Mouse (Mus musculus): ENCODE measurements around the gene Cyyr1. TPM values are rescaled to one million over a fixed set of nuclear protein-coding genes. Genes with fewer than 3 reads are reported as not detected.

Cyyr1 gene
- polyA plus RNA-seq, 1 experiment from 2014 or later: 0.52 TPM

DNA sequence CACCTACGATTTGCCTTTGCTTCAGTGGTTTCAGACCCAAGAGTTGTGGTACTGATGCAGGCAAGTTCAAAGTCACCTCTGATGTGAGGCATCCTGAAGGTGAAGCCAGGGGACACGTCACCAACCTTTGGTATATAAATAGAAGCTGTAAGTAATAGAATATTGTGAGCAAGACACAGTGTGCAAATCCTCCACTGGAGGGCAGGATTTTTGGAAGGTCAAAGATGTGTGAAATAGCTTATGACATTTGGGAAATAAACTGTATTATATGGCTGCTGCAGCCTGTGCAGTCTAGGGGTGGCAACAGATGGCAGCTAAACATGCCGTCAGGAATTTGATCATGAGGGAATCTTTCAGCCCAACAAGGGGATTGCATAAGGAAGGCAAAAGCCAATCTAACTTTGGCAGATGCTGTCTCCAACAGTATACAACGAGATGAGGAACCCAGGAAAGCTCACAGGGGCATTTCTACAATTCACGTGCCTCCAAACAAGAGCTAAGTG, 65.0 kb downstream of the Cyyr1 start:
- Histone ChIP-seq H3K36me3 (ENCODE audit: control insufficient read depth, insufficient read depth) (no peaks in the 10 kb centered on the region), H3K27me3 (ENCODE audit: control insufficient read depth, insufficient read depth, low read depth, low read length) (no peaks in the 10 kb centered on the region), H3K27ac (ENCODE audit: low read length) (no peak overlapping the region), H3K9ac (ENCODE audit: low read depth, low read length) (no peak overlapping the region), H3K4me1 (ENCODE audit: control insufficient read depth, low read depth, low read length) (no peaks in the 10 kb centered on the region), H3K9me3 (replicated peaks; ENCODE audit: control insufficient read depth, low read length) (no peaks in the 10 kb centered on the region), H3K4me3 (ENCODE audit: low read depth, low read length) (no peak overlapping the region), H3K4me2 (ENCODE audit: low read depth, low read length) (no peak overlapping the region)
- ATAC-seq (ENCODE audit: low read depth): no peak
- 57% methylated on average over 5 of the region's 5 CpGs for WGBS (ENCODE audit: insufficient replicate concordance)

DNA sequence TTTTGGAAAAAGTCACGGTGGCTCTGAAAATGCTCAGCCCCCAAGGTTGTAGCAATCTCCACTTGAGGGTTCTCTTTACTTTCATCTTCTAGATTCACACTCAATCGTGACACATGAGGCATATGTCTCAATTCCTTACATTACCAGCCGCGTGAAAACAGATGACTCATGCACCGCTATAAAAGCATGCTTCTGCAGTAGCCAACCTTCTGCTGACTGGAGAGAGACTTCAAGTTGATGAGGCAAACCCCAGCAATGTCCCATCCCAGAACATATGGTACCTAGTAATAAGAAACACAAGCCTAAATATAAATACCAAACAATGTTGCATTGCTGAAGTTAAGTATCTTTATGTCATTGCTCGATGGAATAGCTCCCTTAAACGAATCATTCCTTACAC, 65.9 kb downstream of the Cyyr1 start:
- ATAC-seq (ENCODE audit: low read depth): no peak
- no peaks in the 10 kb centered on the region for H3K36me3 ChIP-seq (ENCODE audit: control insufficient read depth, insufficient read depth)
- no peak overlapping the region for H3K4me2 ChIP-seq (ENCODE audit: low read depth, low read length)
- no peak overlapping the region for H3K27ac ChIP-seq (ENCODE audit: low read length)
- no peaks in the 10 kb centered on the region for H3K4me1 ChIP-seq (ENCODE audit: control insufficient read depth, low read depth, low read length)
- H3K9me3 ChIP-seq (replicated peaks; ENCODE audit: control insufficient read depth, low read length): no peaks in the 10 kb centered on the region
- no peak overlapping the region for H3K4me3 ChIP-seq (ENCODE audit: low read depth, low read length)
- 69% methylated on average over 7 of the region's 7 CpGs for WGBS (ENCODE audit: insufficient replicate concordance)
- H3K27me3 ChIP-seq (ENCODE audit: control insufficient read depth, insufficient read depth, low read depth, low read length): no peaks in the 10 kb centered on the region
- no peak overlapping the region for H3K9ac ChIP-seq (ENCODE audit: low read depth, low read length)

DNA sequence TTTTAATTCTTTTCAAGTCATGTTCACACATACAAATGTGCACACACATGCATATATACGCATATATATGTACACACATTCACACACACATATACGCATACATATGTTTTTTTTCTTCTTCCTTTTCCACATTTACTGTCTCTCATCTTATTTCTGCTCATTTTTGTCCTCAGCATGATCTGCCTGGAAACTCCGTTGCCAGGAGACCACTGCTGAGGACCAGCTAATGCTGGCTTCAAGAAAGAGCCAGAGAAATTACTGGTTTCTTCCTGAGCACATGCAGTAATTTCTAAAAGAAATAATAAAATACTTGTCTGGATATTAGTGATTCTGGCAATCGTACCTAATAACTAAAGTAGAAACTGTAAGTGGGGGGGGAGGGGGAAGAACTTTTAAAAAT, 68.6 kb downstream of the Cyyr1 start:
- ATAC-seq (ENCODE audit: low read depth): no peak
- H3K4me1 ChIP-seq (ENCODE audit: control insufficient read depth, low read depth, low read length): no peaks in the 10 kb centered on the region
- no peaks in the 10 kb centered on the region for H3K9me3 ChIP-seq (replicated peaks; ENCODE audit: control insufficient read depth, low read length)
- no peak overlapping the region for H3K27ac ChIP-seq (ENCODE audit: low read length)
- 65% methylated on average over 4 of the region's 4 CpGs for WGBS (ENCODE audit: insufficient replicate concordance)
- H3K36me3 ChIP-seq (ENCODE audit: control insufficient read depth, insufficient read depth): no peaks in the 10 kb centered on the region
- H3K9ac ChIP-seq (ENCODE audit: low read depth, low read length): no peak overlapping the region
- H3K4me2 ChIP-seq (ENCODE audit: low read depth, low read length): no peak overlapping the region
- H3K27me3 ChIP-seq (ENCODE audit: control insufficient read depth, insufficient read depth, low read depth, low read length): no peaks in the 10 kb centered on the region
- no peak overlapping the region for H3K4me3 ChIP-seq (ENCODE audit: low read depth, low read length)

DNA sequence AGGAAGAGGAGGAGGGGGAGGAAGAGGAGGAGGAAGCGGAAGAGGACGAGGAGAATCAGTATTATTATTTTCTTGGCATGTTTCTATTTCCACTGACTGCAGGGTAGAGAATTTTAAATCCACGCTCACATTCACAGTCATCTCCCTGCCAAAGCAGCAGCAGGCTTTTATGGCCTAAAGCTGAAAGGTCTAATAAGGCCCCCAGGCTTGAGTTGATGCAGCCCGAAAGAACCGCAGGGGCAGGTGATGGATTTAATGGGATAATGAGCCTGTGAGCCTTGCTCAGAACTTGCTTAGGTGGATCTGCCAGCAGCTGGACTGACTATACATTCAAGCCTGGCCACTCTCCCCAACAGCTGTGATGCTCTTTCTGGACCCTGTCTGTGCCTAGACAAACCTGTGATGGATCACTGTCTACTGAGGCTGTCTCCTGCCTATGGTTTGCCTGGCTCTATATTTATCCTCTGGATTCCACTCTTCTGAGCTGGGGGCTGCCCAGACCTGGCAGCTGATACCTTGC, 78.6 kb downstream of the Cyyr1 start:
- ATAC-seq (ENCODE audit: low read depth): no peak
- WGBS (ENCODE audit: insufficient replicate concordance): 67% methylated on average over 5 of the region's 5 CpGs
- Histone ChIP-seq H3K4me2 (ENCODE audit: low read depth, low read length) (no peak overlapping the region), H3K9me3 (replicated peaks; ENCODE audit: control insufficient read depth, low read length) (no peaks in the 10 kb centered on the region), H3K4me3 (ENCODE audit: low read depth, low read length) (no peak overlapping the region), H3K27me3 (ENCODE audit: control insufficient read depth, insufficient read depth, low read depth, low read length) (no peaks in the 10 kb centered on the region), H3K36me3 (ENCODE audit: control insufficient read depth, insufficient read depth) (no peaks in the 10 kb centered on the region), H3K9ac (ENCODE audit: low read depth, low read length) (no peak overlapping the region), H3K27ac (ENCODE audit: low read length) (no peak overlapping the region), H3K4me1 (ENCODE audit: control insufficient read depth, low read depth, low read length) (no peaks in the 10 kb centered on the region)

DNA sequence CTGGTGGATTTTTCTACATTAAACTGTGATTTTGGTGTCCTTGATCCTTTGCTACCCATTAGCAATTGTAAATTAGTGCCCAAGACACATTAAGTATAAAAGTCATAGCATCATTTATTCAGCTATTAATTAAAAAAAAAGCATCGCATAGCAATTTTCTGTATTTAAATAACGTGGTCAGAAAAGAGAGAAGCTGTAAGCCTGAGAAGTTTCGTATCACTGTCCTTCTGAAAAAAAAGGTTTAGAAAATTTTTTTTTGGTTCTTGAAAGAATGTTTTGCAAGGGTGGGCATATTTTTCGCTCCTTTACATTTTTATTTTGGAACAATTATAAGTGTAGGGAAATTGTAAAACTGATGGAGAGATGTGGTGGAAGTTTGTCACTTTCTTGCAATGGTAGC, 83.1 kb downstream of the Cyyr1 start:
- Histone ChIP-seq H3K4me2 (ENCODE audit: low read depth, low read length) (no peak overlapping the region), H3K27ac (ENCODE audit: low read length) (no peak overlapping the region), H3K27me3 (ENCODE audit: control insufficient read depth, insufficient read depth, low read depth, low read length) (no peaks in the 10 kb centered on the region), H3K4me3 (ENCODE audit: low read depth, low read length) (no peak overlapping the region), H3K9ac (ENCODE audit: low read depth, low read length) (no peak overlapping the region), H3K9me3 (replicated peaks; ENCODE audit: control insufficient read depth, low read length) (no peaks in the 10 kb centered on the region), H3K36me3 (ENCODE audit: control insufficient read depth, insufficient read depth) (no peaks in the 10 kb centered on the region), H3K4me1 (ENCODE audit: control insufficient read depth, low read depth, low read length) (no peaks in the 10 kb centered on the region)
- ATAC-seq (ENCODE audit: low read depth): no peak
- WGBS (ENCODE audit: insufficient replicate concordance): 60% methylated on average over 4 of the region's 4 CpGs

DNA sequence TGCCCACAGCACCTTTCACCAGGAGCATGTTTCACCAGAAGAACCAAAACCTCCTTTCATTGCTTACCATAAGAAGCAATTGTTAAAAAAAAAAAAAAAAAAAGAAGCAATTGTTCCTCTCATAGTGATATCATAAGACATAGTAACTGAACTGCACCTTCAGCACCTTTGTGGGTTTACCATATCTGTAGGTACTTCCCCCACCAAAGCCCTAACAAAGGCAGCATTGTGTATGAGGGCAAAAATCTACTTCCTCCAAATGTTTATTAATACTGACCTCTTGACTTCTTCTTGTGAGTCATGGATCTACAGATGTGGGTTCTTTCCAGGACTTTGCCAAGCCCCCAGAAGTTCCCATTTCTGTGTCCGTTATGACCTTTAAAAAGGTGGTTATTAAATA, 98.2 kb downstream of the Cyyr1 start:
- Histone ChIP-seq H3K4me1 (ENCODE audit: control insufficient read depth, low read depth, low read length) (no peaks in the 10 kb centered on the region), H3K9ac (ENCODE audit: low read depth, low read length) (no peak overlapping the region), H3K4me2 (ENCODE audit: low read depth, low read length) (no peak overlapping the region), H3K9me3 (replicated peaks; ENCODE audit: control insufficient read depth, low read length) (no peaks in the 10 kb centered on the region), H3K4me3 (ENCODE audit: low read depth, low read length) (no peak overlapping the region), H3K36me3 (ENCODE audit: control insufficient read depth, insufficient read depth) (no peaks in the 10 kb centered on the region), H3K27me3 (ENCODE audit: control insufficient read depth, insufficient read depth, low read depth, low read length) (no peaks in the 10 kb centered on the region), H3K27ac (ENCODE audit: low read length) (no peak overlapping the region)
- no peak for ATAC-seq (ENCODE audit: low read depth)
- 34% methylated on average over 1 of the region's 1 CpGs for WGBS (ENCODE audit: insufficient replicate concordance)

DNA sequence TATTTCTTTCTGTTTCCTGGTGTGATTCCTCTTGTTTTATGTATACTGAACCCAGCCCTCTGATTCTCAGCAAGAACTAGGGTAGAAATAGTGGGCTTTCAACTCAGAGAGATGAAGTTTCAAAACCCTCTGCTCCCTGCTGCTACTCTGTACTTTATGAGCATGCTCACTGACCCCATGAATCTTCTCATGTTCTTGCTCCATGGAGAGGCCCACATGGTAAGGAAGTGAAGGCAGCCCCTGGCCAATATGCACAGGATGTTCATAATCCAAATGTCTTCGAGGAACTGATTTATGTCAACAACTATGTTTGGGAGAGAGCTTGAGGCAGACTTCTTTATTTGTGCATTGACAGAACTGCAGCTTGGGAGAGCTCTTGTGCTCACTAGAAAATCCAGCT, 106.9 kb downstream of the Cyyr1 start:
- H3K27ac ChIP-seq (ENCODE audit: low read length): no peak overlapping the region
- WGBS (ENCODE audit: insufficient replicate concordance): 29% methylated on average over 1 of the region's 1 CpGs
- ATAC-seq (ENCODE audit: low read depth): no peak
- H3K9ac ChIP-seq (ENCODE audit: low read depth, low read length): no peak overlapping the region
- H3K36me3 ChIP-seq (ENCODE audit: control insufficient read depth, insufficient read depth): no peaks in the 10 kb centered on the region
- H3K9me3 ChIP-seq (replicated peaks; ENCODE audit: control insufficient read depth, low read length): no peaks in the 10 kb centered on the region
- no peak overlapping the region for H3K4me2 ChIP-seq (ENCODE audit: low read depth, low read length)
- no peaks in the 10 kb centered on the region for H3K27me3 ChIP-seq (ENCODE audit: control insufficient read depth, insufficient read depth, low read depth, low read length)
- H3K4me1 ChIP-seq (ENCODE audit: control insufficient read depth, low read depth, low read length): no peaks in the 10 kb centered on the region
- H3K4me3 ChIP-seq (ENCODE audit: low read depth, low read length): no peak overlapping the region

DNA sequence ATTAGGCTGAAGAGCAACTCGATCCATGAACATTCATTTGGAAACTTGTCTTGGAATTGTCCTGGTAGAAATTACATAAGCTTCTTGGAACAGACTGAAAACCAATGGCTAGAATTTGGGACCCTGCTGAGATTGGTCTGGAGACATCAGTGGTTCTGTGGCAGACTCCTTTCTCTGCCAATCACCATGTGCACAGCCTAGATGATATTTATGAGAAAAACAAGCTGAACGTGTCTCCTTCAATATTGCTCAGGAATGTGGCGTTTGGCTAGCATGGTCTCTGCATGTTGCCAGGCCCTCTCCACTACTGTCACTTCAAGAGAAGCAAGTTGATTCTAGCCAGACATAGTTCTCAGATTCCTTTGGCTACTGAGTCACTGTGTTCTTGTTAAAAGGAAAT, 107.4 kb downstream of the Cyyr1 start:
- H3K27ac ChIP-seq (ENCODE audit: low read length): no peak overlapping the region
- no peak for ATAC-seq (ENCODE audit: low read depth)

DNA sequence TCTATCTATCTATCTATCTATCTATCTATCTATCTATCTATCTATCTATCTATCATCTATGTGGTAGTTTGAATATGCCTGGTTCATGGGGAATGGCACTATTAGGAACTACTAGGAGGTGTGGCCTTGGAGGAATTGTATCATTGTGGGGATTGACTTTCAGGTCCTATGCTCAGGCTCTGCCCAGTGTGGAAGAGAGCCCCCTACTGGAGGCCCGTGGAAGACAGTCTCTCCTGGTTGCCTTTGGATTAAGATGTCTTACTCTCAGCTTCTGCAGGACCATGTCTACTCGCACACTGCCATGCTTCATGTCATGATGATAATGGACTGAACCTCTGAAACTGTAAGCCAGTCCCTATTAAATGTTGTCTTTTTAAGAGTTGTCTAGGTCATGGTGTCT, 117.8 kb downstream of the Cyyr1 start:
- H3K9ac ChIP-seq (ENCODE audit: low read depth, low read length): no peak overlapping the region
- 37% methylated on average over 2 of the region's 2 CpGs for WGBS (ENCODE audit: insufficient replicate concordance)
- no peak overlapping the region for H3K27ac ChIP-seq (ENCODE audit: low read length)
- H3K9me3 ChIP-seq (replicated peaks; ENCODE audit: control insufficient read depth, low read length): no peaks in the 10 kb centered on the region
- no peak for ATAC-seq (ENCODE audit: low read depth)
- H3K27me3 ChIP-seq (ENCODE audit: control insufficient read depth, insufficient read depth, low read depth, low read length): no peaks in the 10 kb centered on the region
- no peaks in the 10 kb centered on the region for H3K4me1 ChIP-seq (ENCODE audit: control insufficient read depth, low read depth, low read length)
- H3K4me2 ChIP-seq (ENCODE audit: low read depth, low read length): no peak overlapping the region
- no peak overlapping the region for H3K4me3 ChIP-seq (ENCODE audit: low read depth, low read length)
- H3K36me3 ChIP-seq (ENCODE audit: control insufficient read depth, insufficient read depth): no peaks in the 10 kb centered on the region

More for the DNA sequence above, 107.4 kb downstream of the Cyyr1 start:
- Histone ChIP-seq H3K4me1 (ENCODE audit: control insufficient read depth, low read depth, low read length) (no peaks in the 10 kb centered on the region), H3K9me3 (replicated peaks; ENCODE audit: control insufficient read depth, low read length) (no peaks in the 10 kb centered on the region), H3K36me3 (ENCODE audit: control insufficient read depth, insufficient read depth) (no peaks in the 10 kb centered on the region), H3K9ac (ENCODE audit: low read depth, low read length) (no peak overlapping the region), H3K27me3 (ENCODE audit: control insufficient read depth, insufficient read depth, low read depth, low read length) (no peaks in the 10 kb centered on the region), H3K4me3 (ENCODE audit: low read depth, low read length) (no peak overlapping the region), H3K4me2 (ENCODE audit: low read depth, low read length) (no peak overlapping the region)
- 56% methylated on average over 3 of the region's 3 CpGs for WGBS (ENCODE audit: insufficient replicate concordance)

Data from liver, embryonic 16.5 days (tissue).